Mouse (Mus musculus): ENCODE measurements around the gene Gm11361.

- TF ChIP-seq POLR2A (IDR thresholded peaks at IDR 0.05; ENCODE audit: control insufficient read depth, low read depth, low read length) (no peak), CTCF (IDR thresholded peaks at IDR 0.05; ENCODE audit: control insufficient read depth, insufficient read depth, insufficient replicate concordance, low read depth, low read length) (no peak)
Observed at GRCm38 (mm10) chr13:28287368-28287767, 30.0 kb downstream of the Gm11361 start.
